Mouse (Mus musculus): ENCODE results near the gene Ppp5c.

GRCm38 (mm10) chr7:17054325-17054989 is 26.7 kb upstream of the Ppp5c start:
- TF ChIP-seq CHD1 (IDR thresholded peaks at IDR 0.05; ENCODE audit: low read depth, low read length) (no peak), CTCF (IDR thresholded peaks at IDR 0.05 in 2 of 3, conservative IDR thresholded peaks at IDR 0.05 in 1 of 3; ENCODE audit: control insufficient read depth in 1 of 3, insufficient read depth in 1 of 3, low read depth in 2 of 3, low read length in 3 of 3, poor library complexity in 1 of 3, severe bottlenecking in 1 of 3) (no peak), POLR2A (IDR thresholded peaks at IDR 0.05; ENCODE audit: control insufficient read depth in 1 of 2, insufficient read depth in 1 of 2, low read depth in 1 of 2, low read length in 2 of 2, poor library complexity in 1 of 2) (no peak), MAFK (IDR thresholded peaks at IDR 0.05; ENCODE audit: borderline replicate concordance, low read depth, low read length) (no peak), MAZ (IDR thresholded peaks at IDR 0.05; ENCODE audit: low read depth, low read length) (no peak), NELFE (IDR thresholded peaks at IDR 0.05; ENCODE audit: low read depth, low read length) (no peak), TBP (IDR thresholded peaks at IDR 0.05; ENCODE audit: low read depth, low read length) (no peak), RAD21 (IDR thresholded peaks at IDR 0.05; ENCODE audit: low read depth, low read length) (no peak), EP300 (IDR thresholded peaks at IDR 0.05; ENCODE audit: low read depth in 1 of 2, low read length in 2 of 2) (no peak), USF1 (IDR thresholded peaks at IDR 0.05; ENCODE audit: low read depth, low read length) (no peak)
